Mouse (Mus musculus) heart, embryonic 15.5 days (tissue): Measurements from ENCODE around the gene Birc2. TPM values are rescaled to one million over a fixed set of nuclear protein-coding genes. Genes with fewer than 3 reads are reported as not detected.

ENCODE experiments used
- ATAC-seq: fragments of 200-750 bp; cut with Nextera tagmentation; replicated peaks from 2 replicates; pipeline ENCODE4 v1.8.0; 2017; ENCODE audit warnings: low read depth, moderate TSS enrichment; ENCODE audit not compliant: insufficient number of reproducible peaks, insufficient read depth, low FRiP score
- H3K27ac ChIP-seq: fragments of 300-500 bp; sonication (generic); 2 replicates; pipeline ENCODE4 v1.5.1; 2015; ENCODE audit warnings: mild to moderate bottlenecking, inconsistent platforms
- H3K27me3 ChIP-seq: fragments of 300-500 bp; sonication (generic); 2 replicates; pipeline ENCODE4 v1.6.1; 2015; ENCODE audit warnings: inconsistent platforms
- H3K36me3 ChIP-seq: fragments of 300-500 bp; sonication (generic); 2 replicates; pipeline ENCODE4 v1.6.1; 2015; ENCODE audit warnings: mild to moderate bottlenecking, inconsistent platforms
- H3K4me1 ChIP-seq: fragments of 300-500 bp; sonication (generic); replicated peaks from 2 replicates; pipeline ENCODE4 v1.6.1; 2015; ENCODE audit warnings: inconsistent platforms
- H3K4me2 ChIP-seq: fragments of 300-500 bp; sonication (generic); 2 replicates; pipeline ENCODE4 v1.6.1; 2015; ENCODE audit warnings: inconsistent platforms, mild to moderate bottlenecking, moderate library complexity
- H3K4me3 ChIP-seq: fragments of 300-500 bp; sonication (generic); 2 replicates; pipeline ENCODE4 v1.5.1; 2015; ENCODE audit warnings: mild to moderate bottlenecking, inconsistent platforms
- H3K9ac ChIP-seq: fragments of 300-500 bp; sonication (generic); 2 replicates; pipeline ENCODE4 v1.6.1; 2015; ENCODE audit warnings: mild to moderate bottlenecking, inconsistent platforms
- H3K9me3 ChIP-seq: fragments of 300-500 bp; sonication (generic); replicated peaks from 2 replicates; pipeline ENCODE4 v1.6.1; 2016; ENCODE audit warnings: inconsistent platforms
- WGBS: fragments of 180-500 bp; shearing (Covaris S2); methylation state at CpG from one replicate; pipeline ENCODE4 v1.1.7; 2015; ENCODE audit warnings: mixed read lengths; 5-methylcytosine and 5-hydroxymethylcytosine counted together
- polyA plus RNA-seq: library from polyadenylated mRNA; unstranded; fragments of >200 nt; fragmentation: Nextera tagmentation; extraction: Ambion mirVana; gene quantifications from 2 replicates; pipeline ENCODE4 v1.2.1, GENCODE M21; 2015

Gene Birc2
- polyA plus RNA-seq, 1 experiment from 2014 or later, result 25.5 TPM

- no peak overlapping the region for H3K4me3 ChIP-seq
- peaks cover 20% of the 10 kb centered on the region for H3K36me3 ChIP-seq
- ATAC-seq, result no peak
- H3K4me2 ChIP-seq, result no peak overlapping the region
- H3K27me3 ChIP-seq, result no peaks in the 10 kb centered on the region
- H3K9me3 ChIP-seq, result no peaks in the 10 kb centered on the region
- no peak overlapping the region for H3K9ac ChIP-seq
- WGBS, result 80% methylated on average over 8 of the region's 8 CpGs
- H3K4me1 ChIP-seq, result peaks cover 15% of the 10 kb centered on the region
- no peak overlapping the region for H3K27ac ChIP-seq
These were observed 56.4 kb downstream of the Birc2 start for GRCm38 (mm10) chr9:7780250-7781150.

GRCm38 (mm10) chr9:7779786-7780185 is 57.1 kb downstream of the Birc2 start:
- 84% methylated on average over 4 of the region's 4 CpGs for WGBS
- H3K4me2 ChIP-seq, result no peak overlapping the region
- peaks cover 10% of the 10 kb centered on the region for H3K4me1 ChIP-seq
- no peak overlapping the region for H3K9ac ChIP-seq
- no peak for ATAC-seq
- H3K27ac ChIP-seq, result no peak overlapping the region
- no peaks in the 10 kb centered on the region for H3K9me3 ChIP-seq
- H3K4me3 ChIP-seq, result no peak overlapping the region
- peaks cover 20% of the 10 kb centered on the region for H3K36me3 ChIP-seq
- no peaks in the 10 kb centered on the region for H3K27me3 ChIP-seq

- Histone ChIP-seq H3K9ac (no peak overlapping the region), H3K4me2 (no peak overlapping the region), H3K27me3 (no peaks in the 10 kb centered on the region), H3K9me3 (no peaks in the 10 kb centered on the region), H3K4me3 (no peak overlapping the region), H3K36me3 (peaks cover 17% of the 10 kb centered on the region; the same call in 1 of the 2 replicates), H3K27ac (no peak overlapping the region), H3K4me1 (0 out of 2 replicates have a peak, but pooled peaks cover 2% of the 10 kb centered on the region)
- no peak for ATAC-seq
- WGBS, result 77% methylated on average over 7 of the region's 7 CpGs
These were observed 58.1 kb downstream of the Birc2 start for GRCm38 (mm10) chr9:7778771-7779170.

- no peak for ATAC-seq
- H3K4me3 ChIP-seq, result no peak overlapping the region
- no peaks in the 10 kb centered on the region for H3K27me3 ChIP-seq
- H3K9ac ChIP-seq, result no peak overlapping the region
- H3K4me1 ChIP-seq, result peaks cover 4% of the 10 kb centered on the region
- WGBS, result 69% methylated on average over 1 of the region's 1 CpGs
- H3K27ac ChIP-seq, result no peak overlapping the region
- no peaks in the 10 kb centered on the region for H3K9me3 ChIP-seq
- H3K36me3 ChIP-seq, result peaks cover 18% of the 10 kb centered on the region; the same call in 1 of the 2 replicates
- no peak overlapping the region for H3K4me2 ChIP-seq
These were observed 59.2 kb downstream of the Birc2 start for GRCm38 (mm10) chr9:7777652-7778051.

- Histone ChIP-seq H3K27ac (no peak overlapping the region), H3K4me1 (peaks cover 11% of the 10 kb centered on the region), H3K4me3 (no peak overlapping the region), H3K27me3 (no peaks in the 10 kb centered on the region), H3K36me3 (peaks cover 18% of the 10 kb centered on the region; the same call in 1 of the 2 replicates), H3K4me2 (no peak overlapping the region), H3K9me3 (no peaks in the 10 kb centered on the region), H3K9ac (no peak overlapping the region)
- 94% methylated on average over 1 of the region's 1 CpGs for WGBS
- no peak for ATAC-seq
These were observed 59.9 kb downstream of the Birc2 start for GRCm38 (mm10) chr9:7776940-7777339.

GRCm38 (mm10) chr9:7775986-7776385 is 60.9 kb downstream of the Birc2 start:
- H3K4me3 ChIP-seq, result no peak overlapping the region
- H3K4me2 ChIP-seq, result no peak overlapping the region
- peaks cover 18% of the 10 kb centered on the region; the same call in 1 of the 2 replicates for H3K36me3 ChIP-seq
- H3K4me1 ChIP-seq, result peaks cover 14% of the 10 kb centered on the region
- H3K27me3 ChIP-seq, result no peaks in the 10 kb centered on the region
- no peak for ATAC-seq
- no peak overlapping the region for H3K9ac ChIP-seq
- H3K27ac ChIP-seq, result no peak overlapping the region
- H3K9me3 ChIP-seq, result no peaks in the 10 kb centered on the region
- 82% methylated on average over 3 of the region's 3 CpGs for WGBS

GRCm38 (mm10) chr9:7775011-7775410 is 61.9 kb downstream of the Birc2 start:
- no peaks in the 10 kb centered on the region for H3K9me3 ChIP-seq
- H3K4me3 ChIP-seq, result no peak overlapping the region
- H3K27me3 ChIP-seq, result no peaks in the 10 kb centered on the region
- 89% methylated on average over 2 of the region's 2 CpGs for WGBS
- no peak overlapping the region for H3K4me2 ChIP-seq
- no peak overlapping the region for H3K27ac ChIP-seq
- no peak overlapping the region for H3K9ac ChIP-seq
- ATAC-seq, result no peak
- peaks cover 18% of the 10 kb centered on the region; the same call in 1 of the 2 replicates for H3K36me3 ChIP-seq
- H3K4me1 ChIP-seq, result peaks cover 22% of the 10 kb centered on the region

GRCm38 (mm10) chr9:7774538-7774937 is 62.3 kb downstream of the Birc2 start:
- no peak overlapping the region for H3K9ac ChIP-seq
- H3K4me3 ChIP-seq, result no peak overlapping the region
- peaks cover 26% of the 10 kb centered on the region for H3K4me1 ChIP-seq
- no peak overlapping the region; the same call in 1 of the 2 replicates for H3K27ac ChIP-seq
- H3K9me3 ChIP-seq, result no peaks in the 10 kb centered on the region
- ATAC-seq, result no peak
- 57% methylated on average over 10 of the region's 10 CpGs for WGBS
- H3K36me3 ChIP-seq, result peaks cover 18% of the 10 kb centered on the region; the same call in 1 of the 2 replicates
- no peaks in the 10 kb centered on the region for H3K27me3 ChIP-seq
- H3K4me2 ChIP-seq, result no peak overlapping the region

GRCm38 (mm10) chr9:7773686-7774085 is 63.2 kb downstream of the Birc2 start:
- H3K36me3 ChIP-seq, result peaks cover 21% of the 10 kb centered on the region; the same call in 1 of the 2 replicates

GRCm38 (mm10) chr9:7772773-7773454 is 64.0 kb downstream of the Birc2 start:
- Histone ChIP-seq H3K9ac (no peak overlapping the region), H3K4me1 (peaks cover 32% of the 10 kb centered on the region), H3K4me3 (no peak overlapping the region), H3K27ac (no peak overlapping the region), H3K4me2 (no peak overlapping the region), H3K9me3 (no peaks in the 10 kb centered on the region), H3K27me3 (no peaks in the 10 kb centered on the region), H3K36me3 (peaks cover 20% of the 10 kb centered on the region; the same call in 1 of the 2 replicates)
- 88% methylated on average over 4 of the region's 4 CpGs for WGBS
- ATAC-seq, result no peak

More at GRCm38 (mm10) chr9:7773686-7774085, 63.2 kb downstream of the Birc2 start:
- no peaks in the 10 kb centered on the region for H3K9me3 ChIP-seq
- H3K27ac ChIP-seq, result no peak overlapping the region
- no peak overlapping the region for H3K9ac ChIP-seq
- H3K4me2 ChIP-seq, result no peak overlapping the region
- ATAC-seq, result no peak
- H3K4me1 ChIP-seq, result peaks cover 32% of the 10 kb centered on the region
- H3K27me3 ChIP-seq, result no peaks in the 10 kb centered on the region
- WGBS, result 91% methylated on average over 5 of the region's 5 CpGs
- H3K4me3 ChIP-seq, result no peak overlapping the region

- ATAC-seq, result no peak
- Histone ChIP-seq H3K4me3 (no peak overlapping the region), H3K9me3 (no peaks in the 10 kb centered on the region), H3K4me2 (no peak overlapping the region), H3K27me3 (no peaks in the 10 kb centered on the region), H3K36me3 (peaks cover 14% of the 10 kb centered on the region; the same call in 1 of the 2 replicates), H3K9ac (no peak overlapping the region), H3K27ac (0 out of 2 replicates have a peak overlapping the region, but pooled peaks have one; percentile 12), H3K4me1 (peaks cover 38% of the 10 kb centered on the region)
- 76% methylated on average over 2 of the region's 2 CpGs for WGBS
These were observed 64.5 kb downstream of the Birc2 start for GRCm38 (mm10) chr9:7772361-7772760.
